Mouse (Mus musculus) lung, postnatal 36 days (tissue): ENCODE measurements around the gene Mettl7b.
"Not testable (repeated sequence)": the region's sequence is repeated elsewhere in the genome, so short reads cannot be mapped to it uniquely, and the experiment has no call there.

Source experiments
- DNase-seq: peaks from one replicate; pipeline ENCODE4 v3.0.0; 2022; ENCODE audit warnings: mixed read lengths

The Mettl7b gene

DNA sequence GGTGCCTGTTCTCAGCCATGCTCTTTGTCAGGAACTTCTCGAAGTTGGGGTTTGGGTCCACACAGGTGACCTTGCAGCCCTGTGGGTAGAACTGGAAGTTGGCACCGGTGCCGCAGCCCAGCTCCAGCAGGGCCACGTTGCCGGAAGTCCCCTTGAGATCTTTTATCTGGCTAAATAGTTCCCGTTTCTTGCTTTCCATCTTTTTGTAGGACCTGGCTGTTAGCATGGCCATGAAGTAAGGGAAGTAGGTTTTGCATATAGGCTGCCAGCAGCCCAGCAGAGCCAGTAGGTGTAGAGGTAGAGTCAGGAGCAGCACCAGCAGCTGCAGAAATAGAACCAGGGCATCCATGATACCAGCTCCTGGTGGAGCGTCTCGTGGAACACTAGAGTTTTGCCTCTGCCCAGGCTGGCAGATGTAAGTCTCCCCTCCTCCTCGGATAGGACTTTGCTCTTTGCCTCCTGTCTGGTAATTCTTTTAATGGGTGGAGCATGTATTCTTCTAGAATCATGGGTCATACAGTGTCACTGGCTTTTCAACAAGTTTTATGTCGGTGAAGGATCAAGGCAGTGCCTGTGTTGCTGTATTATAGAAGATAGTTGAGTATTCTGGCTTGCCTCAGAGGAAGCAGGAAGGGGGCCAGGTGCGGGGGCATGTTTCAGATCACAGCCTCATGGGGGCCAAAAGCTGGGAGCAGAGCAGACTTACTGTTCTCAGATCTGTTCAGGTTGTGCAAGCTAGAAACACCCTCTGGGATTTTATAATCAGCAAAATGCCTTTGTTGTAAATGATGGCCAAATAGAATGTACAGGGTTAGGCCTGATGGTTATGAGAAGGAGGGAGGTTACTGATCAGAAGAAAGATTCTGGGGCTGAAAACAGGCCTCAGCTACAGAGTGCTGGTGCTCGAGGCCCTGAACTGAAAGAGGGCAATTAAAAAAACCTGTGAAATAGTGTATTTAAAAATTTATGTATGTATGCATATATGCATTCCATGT, at the start of gene Mettl7b:
Gene Mettl7b, minus strand, starts transcription at position 399 of the 995 bp plus-strand sequence.
- no peak for DNase-seq

DNA sequence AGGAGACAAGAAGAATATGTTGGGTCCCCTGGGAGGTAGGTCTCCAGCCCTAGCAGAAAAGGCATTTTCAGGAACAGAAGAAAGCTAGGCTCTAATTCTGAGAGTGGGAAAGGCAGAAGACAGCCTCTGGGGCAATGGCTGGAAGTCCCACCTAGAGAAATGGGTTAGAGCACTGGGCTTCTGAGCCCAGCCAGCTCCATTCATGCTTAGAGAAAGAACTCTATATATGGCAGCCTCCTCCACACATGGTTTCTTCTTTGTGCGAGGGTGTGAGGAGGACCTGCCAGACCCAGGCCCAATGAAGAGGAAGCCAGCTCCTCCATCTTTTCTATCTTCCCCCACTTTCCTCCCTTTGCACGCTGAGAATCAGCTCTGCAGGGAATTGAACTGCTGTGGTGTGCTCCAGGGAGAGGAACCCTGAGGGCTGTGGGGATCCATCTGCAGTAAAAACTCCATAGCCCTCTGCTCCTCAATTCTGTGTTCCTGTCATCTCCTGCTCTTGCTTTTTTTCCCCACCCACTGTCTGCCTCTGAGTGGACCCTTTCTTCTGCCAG, 49.6 kb upstream of the Mettl7b start, which contains the start of gene Olfr763:
Gene Olfr763, plus strand, starts transcription at position 504 of the 554 bp plus-strand sequence.
- DNase-seq = no peak

DNA sequence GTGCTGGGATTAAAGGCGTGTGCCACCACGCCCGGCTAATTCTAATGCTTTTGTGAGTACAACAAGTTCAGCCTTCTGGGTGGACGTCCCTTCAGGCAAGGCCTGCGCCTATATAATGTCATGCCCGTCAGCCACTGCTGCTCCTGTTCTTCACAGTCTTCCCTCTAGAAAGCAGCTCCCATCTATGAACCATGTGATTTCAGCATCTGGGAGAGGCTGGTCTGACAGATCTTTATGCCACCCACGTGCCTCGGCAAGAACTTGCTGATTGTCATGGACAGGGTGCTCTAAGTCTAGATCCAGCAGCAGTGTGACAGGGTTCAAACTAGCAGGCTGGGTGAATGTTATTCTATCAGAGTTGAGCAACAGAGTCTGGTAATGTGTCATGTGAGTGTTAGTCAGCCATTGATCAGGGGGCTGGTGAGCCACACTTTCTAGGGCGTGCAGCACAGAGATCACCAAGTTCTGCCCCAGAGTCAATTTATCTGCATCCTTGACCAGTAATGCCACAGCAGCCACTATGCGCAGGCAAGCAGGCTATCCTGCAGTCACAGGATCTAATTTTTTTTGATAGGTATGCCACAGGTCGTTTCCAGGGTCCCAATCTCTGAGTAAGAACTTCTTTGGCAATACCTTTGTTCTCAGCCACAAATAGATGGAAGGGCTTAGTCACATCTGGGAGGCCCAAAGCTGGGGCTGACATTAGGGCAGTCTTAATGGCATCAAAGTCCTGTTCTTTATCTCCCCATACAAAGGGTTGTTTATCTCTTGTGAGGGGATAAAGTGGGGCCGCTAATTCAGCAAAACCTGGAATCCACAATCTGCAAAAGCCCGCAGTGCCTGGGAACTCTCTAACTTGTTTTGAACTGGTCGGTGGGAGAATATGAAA, 43.5 kb upstream of the Mettl7b start:
- DNase-seq = no peak

DNA sequence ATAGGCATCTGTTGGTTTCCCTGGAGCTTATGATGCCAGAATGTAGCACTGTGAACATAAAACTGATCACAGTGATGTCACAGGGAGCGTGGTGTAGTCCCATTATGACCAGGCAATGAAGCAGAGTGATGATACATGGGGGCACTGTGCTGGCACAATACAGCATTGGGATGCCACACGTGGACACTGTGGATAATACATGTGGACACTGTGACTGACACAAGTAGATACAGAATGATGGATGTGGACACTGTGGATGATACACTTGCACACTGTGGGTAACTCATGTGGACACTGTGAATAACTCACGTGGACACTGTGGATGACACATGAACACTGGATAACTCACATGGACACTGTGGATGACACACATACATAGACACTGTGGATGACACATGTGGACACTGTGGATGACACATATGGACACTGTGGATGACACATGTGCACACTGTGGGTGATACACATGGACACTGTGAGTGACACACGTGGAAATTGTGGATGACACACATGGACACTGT, 35.8 kb upstream of the Mettl7b start:
- no peak for DNase-seq

DNA sequence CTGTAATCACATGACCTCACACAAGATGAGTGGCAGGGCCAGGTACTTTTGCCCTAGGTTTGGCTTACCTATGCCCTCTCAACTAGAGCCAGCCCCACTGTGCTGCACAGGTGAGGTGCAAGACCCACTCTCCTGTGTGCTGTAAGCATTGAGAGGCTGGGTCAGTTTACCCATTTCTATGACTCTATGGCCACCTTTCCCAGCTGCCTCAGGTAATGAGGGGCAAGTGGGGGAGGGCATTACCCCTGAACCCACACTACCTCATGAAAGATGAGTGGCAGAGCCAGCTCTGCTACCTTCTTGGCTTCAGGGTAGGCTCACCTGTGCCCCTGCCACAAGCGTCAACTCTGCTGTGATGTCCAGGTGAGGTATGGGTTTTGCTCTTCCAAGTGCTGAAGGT, 35.0 kb upstream of the Mettl7b start:
- DNase-seq = no peak

DNA sequence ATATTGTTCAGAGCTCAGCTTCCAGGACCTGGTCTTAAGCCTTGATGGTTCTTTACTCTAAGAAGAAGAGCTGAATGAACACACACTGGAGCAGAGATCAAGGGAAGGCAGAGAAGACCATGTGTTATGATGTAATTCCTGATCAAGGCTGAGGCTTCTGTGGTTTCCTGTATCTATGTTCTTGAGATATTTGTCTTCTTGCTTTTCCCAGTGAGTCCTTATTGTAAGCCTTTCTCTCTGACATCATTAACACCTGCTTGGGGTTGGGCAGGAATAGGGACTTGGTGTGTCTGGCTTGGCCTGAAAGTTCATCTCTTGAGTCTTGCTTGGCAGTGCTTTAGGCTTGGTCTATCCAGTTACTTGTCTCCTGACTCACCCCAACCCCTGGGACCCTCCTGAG, 30.2 kb upstream of the Mettl7b start:
- DNase-seq = no peak

DNA sequence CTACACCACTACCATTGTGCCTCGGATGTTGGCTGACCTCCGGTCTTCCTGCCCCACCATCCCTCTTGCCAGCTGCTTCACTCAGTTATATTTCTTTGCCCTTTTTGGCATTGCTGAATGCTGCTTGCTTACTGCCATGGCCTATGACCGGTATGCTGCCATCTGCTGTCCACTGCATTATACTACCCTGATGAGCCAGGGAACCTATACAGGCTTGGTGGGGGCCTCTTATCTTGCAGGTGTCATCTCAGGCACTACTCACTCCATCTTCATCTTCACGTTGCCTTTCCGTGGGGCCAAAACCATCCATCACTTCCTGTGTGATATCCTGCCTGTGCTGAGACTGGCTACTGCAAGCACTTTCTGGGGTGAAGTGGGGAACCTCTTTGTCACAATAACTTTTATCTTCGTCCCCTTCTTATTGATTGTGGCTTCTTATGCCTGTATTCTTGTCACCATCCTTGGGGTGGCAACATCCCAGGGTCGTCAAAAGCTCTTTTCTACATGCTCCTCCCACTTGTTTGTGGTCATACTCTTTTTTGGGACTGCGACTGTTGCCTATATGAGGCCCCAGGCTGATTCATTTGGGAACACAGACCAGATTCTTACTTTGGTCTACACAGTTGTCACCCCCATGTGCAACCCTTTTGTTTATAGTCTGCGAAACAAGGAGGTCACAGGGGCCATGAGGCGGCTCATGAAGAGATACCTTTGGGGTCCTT, 29.5 kb upstream of the Mettl7b start:
- DNase-seq = not testable (repeated sequence)

DNA sequence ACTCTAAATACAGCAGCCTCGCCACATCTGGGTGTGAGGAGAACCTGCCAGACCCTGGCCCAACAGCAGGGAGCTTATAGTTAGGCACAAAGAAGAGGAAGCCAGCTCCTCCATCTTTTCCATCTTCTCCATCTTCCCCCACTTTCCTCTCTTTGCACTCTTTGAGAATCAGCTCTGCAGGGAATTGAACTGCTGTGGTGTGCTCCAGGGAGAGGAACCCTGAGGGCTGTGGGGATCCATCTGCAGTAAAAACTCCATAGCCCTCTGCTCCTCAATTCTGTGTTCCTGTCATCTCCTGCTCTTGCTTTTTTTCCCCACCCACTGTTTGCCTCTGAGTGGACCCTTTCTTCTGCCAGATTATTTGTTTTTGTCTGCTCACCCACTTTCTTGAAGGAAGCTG, 28.3 kb upstream of the Mettl7b start, which contains the start of gene Olfr9:
Gene Olfr9, plus strand, starts transcription at position 301 of the 400 bp plus-strand sequence.
- not testable (repeated sequence) for DNase-seq

DNA sequence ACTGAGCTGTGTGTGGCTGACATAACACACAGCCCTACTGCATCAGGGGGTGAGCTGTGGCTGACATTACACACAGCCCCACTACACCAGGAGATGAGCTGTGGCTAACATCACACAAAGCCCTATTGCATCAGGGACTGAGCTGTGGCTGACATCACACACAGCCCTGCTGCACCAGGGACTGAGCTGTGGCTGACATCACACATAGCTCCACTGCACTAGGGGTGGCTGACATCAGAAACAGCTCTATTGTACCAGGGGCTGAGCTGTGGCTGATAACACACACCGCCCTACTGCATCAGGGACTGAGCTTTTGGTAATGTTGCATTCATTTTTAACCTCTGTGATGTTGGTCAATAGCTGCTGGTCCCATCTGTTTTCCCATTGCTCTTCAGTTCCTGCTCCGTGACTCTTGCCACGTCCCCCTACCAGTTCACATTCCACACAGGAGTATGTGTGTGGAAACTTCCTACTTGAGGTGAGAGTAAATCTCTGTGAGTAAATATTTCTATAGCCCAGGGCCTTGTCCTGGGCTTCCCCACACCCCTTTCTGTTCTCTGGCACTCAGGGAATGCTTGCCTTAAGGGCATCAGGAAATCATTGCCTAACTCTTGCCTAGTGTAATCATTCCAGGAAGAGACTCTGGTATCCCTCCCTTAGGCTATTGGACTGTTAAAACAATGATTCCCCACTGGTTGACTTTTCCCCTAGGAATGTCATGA, 20.0 kb upstream of the Mettl7b start:
- DNase-seq = peak; percentile 62

DNA sequence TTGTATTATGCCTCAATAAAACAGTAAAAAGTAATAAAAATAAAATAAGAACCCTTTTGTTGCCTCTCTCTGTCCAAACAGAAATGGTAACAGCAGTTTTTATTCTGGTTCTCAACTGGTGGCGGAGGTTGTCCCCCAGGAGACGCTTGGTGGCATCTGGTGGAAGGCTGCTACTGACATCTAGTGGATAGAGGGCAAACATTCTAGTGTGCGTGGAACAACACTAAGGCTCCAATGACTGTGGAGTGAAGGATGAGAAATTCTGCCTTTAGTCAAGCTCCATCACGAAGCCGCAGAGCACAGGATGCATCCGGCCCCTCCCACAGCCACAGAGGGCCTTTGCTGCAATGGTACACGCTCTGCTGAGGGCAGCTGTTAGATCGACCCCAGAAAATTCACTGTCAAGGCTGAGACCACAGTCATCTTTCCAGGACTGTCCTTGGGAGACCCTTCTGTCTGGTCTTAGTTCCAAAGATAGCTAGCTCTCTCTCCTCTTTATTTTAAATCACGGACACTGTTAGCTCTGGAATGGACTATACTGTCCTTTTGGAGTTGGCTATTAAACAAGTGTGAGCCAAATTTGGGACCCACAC, 16.8 kb upstream of the Mettl7b start:
- DNase-seq = peak; percentile 58

DNA sequence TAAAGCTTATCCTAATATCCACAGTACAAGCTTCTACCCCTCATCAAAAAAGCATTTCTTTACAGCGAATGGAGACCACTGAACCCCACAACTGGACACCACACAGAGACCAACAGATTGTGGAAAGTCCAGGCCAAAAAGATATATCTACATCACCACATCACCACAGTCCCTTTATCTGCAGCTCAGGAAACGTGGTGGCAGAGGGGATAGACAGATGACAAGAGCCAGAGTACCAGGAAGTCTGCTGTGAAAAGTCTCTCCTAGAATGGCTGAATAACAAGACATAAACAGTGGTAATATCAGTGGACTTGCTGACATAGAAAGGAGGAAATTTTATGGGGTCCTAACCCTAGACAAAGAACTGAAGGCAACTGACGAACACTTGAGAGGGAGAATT, 15.6 kb upstream of the Mettl7b start:
- no peak for DNase-seq

DNA sequence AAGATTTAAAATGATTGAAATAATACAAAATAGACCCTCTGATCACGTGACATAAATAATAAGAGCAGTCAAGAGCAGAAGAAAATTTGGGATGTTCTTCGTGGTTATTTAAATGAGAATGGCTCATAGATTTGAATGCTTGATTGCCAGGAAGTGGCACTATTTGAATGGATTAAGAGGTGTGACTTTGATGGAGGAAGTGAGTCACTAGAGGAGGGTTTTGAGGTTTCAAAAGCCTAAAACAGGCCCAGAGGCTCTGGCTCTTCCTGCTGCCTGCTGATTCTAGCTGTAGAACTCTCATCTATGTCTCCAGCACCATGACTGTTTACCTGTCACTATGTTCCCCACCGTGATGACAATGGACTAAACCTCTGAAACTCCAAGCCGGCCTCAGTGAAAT, 12.1 kb upstream of the Mettl7b start:
- DNase-seq = no peak

DNA sequence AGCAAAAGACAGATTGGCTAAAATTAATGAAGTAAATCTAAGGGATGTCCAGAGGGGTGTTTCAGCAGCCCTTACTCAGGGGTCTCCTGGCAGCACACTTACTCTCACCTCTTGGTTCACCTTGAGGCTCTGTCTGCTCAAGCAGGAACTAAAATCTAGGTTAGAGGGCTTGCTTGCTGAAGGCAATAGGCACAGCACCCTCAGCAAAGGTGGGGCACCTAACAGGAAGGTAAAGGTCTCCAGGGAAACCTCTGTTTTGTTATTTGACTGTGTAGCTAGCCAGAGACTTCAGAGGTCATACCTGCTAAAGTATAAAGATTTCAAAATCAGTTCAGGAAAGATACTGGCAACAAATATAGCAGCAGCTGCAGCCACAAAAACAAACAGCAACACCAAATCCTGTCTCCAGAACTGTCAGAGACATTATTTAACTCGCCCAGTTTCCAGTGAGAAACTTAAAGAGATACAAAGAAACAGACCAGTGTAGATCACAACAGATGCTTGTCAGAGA, 10.0 kb upstream of the Mettl7b start:
- peak; percentile 17 for DNase-seq

DNA sequence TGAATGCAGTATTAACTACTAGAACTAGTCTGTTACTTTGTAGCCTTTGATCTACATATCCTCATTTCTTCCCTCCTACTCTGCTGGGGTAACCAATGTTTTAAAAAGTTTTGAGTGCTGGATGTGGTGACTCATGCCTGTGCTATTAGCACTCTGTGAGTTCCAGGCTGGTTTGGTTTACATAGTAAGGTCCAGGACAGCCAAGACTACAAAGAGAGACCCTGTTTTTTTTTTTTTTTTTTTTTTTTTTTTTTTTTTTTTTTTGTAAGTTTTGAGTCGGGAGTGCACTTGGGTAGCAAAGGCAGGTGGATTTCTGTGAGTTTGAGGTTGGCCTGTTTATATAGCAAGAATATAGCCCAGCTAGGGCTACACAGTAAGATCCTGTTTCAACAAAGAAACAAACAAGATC, 7.6 kb upstream of the Mettl7b start:
- peak; percentile 54 for DNase-seq

DNA sequence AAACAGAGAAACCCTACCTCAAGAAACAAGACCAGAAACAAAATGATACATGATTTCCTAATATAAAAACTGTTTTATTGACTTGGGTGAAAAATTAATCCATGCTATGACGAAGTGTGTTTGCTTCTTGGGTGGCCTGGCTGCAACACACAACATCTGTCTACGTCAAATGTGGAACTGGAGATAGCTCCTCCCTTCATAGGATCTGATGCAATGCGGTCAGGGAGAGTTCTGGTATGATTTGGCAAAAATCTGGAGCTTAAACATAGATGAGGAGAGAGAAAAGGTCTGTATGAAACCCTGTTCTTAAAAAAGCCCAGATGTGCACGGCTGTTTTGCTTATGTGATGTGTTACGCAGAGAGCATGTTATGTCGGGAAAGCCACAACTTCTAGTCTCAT, 5.1 kb upstream of the Mettl7b start:
- no peak for DNase-seq

DNA sequence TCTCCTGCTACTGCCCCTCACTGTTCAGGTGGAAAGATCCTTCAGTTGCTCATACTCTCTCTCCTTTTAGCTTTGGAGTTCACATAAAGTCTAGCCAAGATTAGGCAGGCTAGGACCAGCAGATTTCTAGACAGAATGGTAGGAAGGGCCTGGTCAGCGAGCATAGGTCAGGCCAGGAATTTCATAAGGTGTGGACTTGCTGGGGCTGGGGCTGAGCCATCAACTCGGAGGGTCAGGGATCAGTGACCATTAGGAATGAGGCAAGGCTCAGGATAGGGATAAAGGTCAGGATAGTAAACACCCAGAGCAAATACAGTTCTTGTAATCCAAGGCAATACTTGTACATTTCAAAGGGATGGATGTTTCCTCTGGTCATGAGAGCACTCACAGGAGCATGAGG, 4.2 kb upstream of the Mettl7b start:
- DNase-seq = no peak

DNA sequence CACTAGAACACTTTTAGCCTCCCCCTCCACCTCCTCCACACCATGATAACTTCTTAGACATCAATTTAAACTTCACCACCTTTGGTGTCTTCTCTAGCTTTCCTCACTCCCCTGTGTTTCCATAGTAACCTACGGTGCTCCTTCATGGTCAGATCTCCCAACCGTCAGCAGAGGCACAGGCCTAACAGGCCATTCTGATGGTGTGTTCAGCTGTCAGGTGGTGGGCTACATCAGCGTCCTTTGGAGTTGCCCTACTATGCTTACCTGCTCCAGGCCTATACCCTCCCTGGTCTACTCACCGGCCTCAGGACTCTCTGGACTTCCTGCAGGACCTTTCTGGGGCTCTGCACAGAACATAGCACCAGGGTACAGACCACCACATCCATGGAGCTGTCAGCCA, 646 bp downstream of the Mettl7b start:
- DNase-seq = no peak

DNA sequence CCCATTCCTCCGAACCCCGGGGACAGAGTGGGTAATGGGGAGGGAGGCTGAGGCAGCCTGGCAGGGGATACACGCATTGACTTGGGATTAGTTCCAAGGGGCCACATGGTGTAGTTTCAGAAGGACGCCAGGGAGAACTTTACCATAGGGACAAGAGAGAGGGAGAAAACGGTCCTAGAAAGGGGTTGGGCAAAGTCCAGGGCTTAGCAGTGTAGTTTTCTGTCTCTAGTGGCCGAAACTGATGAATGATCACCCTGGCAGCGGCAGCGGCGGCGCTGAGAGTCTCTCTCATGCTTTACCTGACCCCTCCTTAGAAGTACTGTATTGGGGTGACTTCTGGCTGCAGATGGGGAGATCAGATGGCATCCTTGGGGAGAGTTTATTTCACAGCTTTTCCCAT, 2.4 kb downstream of the Mettl7b start:
- no peak for DNase-seq

DNA sequence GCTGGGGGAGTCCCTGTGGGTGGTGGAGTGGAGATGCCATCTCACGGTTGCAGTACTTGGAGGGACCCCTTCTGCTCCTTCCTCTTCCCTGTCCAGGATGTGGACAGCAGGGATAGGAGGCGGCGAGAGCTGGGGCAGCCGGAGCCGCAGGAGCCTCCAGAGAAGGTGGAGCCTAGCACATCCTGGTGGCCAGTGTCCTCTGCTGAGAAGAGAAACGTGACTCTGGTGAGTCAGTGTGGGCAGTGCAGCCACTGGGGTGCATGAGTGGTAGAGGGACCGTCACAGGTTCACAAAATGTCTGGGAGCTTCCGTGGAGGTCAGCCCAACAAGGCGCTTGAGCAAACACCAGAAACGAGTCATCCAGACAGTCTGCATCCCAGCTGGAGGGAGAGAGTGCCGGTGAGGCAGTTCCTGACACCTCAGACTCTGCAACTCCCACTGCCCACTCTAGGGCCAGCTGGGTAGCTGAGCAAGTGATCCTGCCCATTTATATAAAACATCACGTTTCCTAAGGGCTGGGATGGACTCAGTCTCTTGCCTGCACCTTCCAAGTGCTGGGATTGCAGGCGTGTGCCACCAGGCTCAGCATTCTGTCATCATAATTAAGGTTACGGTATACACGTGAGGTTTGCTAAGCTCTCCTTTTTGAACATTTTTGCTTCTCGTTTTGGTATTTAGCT, 10.4 kb downstream of the Mettl7b start:
- no peak for DNase-seq

DNA sequence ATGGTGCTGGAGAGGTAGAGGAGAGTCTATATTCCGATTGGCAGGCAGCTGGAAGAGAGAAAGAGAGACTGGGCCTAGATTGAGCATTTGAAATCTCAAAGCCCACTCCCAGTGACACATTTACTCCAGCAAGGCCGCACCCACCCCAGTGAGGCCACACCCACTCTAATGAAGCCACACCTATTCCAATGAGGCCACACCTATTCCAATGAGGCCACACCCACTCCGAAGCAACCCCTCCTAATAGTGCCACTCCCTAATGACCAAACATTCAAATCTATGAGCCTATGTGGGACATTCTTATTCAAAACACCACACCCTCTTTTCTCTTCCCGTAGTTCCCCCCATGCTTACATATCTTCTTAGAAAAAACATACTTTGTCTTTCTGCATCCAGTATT, 13.3 kb downstream of the Mettl7b start:
- no peak for DNase-seq
